Mouse (Mus musculus) myocyte (in vitro differentiated cells): ENCODE measurements around the gene Lrrc66.

Source experiments
- CEBPB ChIP-seq: IDR thresholded peaks from 2 replicates; pipeline ENCODE4 v1.6.1; 2011; ENCODE audit warnings: mild to moderate bottlenecking, moderate library complexity; ENCODE audit not compliant: poor library complexity, insufficient read depth, severe bottlenecking
- E2F4 ChIP-seq: IDR thresholded peaks from one replicate; pipeline ENCODE4 v1.6.1; 2011; ENCODE audit warnings: mild to moderate bottlenecking, control low read depth, moderate library complexity; ENCODE audit not compliant: insufficient read depth
- MAX ChIP-seq: IDR thresholded peaks from one replicate; pipeline ENCODE4 v1.6.1; 2011; ENCODE audit warnings: low read depth, mild to moderate bottlenecking, control low read depth
- MYOG ChIP-seq, 3 experiments: IDR thresholded peaks; one replicate each; pipeline ENCODE4 v1.6.1; 2011; ENCODE audit warnings: control low read depth in 2 of 3, low read depth in 2 of 3, mild to moderate bottlenecking in 2 of 3; ENCODE audit not compliant: insufficient read length in 2 of 3, control insufficient read depth in 1 of 3, insufficient read depth in 1 of 3
- POLR2A ChIP-seq: IDR thresholded peaks from one replicate; pipeline ENCODE4 v1.6.1; 2011; ENCODE audit warnings: low read depth, mild to moderate bottlenecking, control low read depth, moderate library complexity; ENCODE audit not compliant: insufficient read length
- POLR2AphosphoS2 ChIP-seq: IDR thresholded peaks from one replicate; pipeline ENCODE4 v1.6.1; 2011; ENCODE audit warnings: low read depth, control low read depth; ENCODE audit not compliant: insufficient read length
- REST ChIP-seq: IDR thresholded peaks from one replicate; pipeline ENCODE4 v1.6.1; 2011; ENCODE audit warnings: mild to moderate bottlenecking, control low read depth, moderate library complexity; ENCODE audit not compliant: insufficient read depth, insufficient read length
- SRF ChIP-seq: IDR thresholded peaks from one replicate; pipeline ENCODE4 v1.6.1; 2011; ENCODE audit warnings: low read depth; ENCODE audit not compliant: control insufficient read depth, insufficient read length
- TCF12 ChIP-seq: IDR thresholded peaks from one replicate; pipeline ENCODE4 v1.6.1; 2011; ENCODE audit warnings: mild to moderate bottlenecking, control low read depth; ENCODE audit not compliant: poor library complexity, insufficient read depth, severe bottlenecking
- TCF3 ChIP-seq: IDR thresholded peaks from one replicate; pipeline ENCODE4 v1.6.1; 2011; ENCODE audit warnings: low read depth, control low read depth; ENCODE audit not compliant: insufficient read length
- USF1 ChIP-seq: IDR thresholded peaks from one replicate; pipeline ENCODE4 v1.6.1; 2011; ENCODE audit warnings: low read depth, mild to moderate bottlenecking, control low read depth, moderate library complexity

GRCm38 (mm10) chr5:73604964-73605363 is 27.4 kb downstream of the Lrrc66 start:
- TF ChIP-seq MAX (no peak), POLR2A (no peak), TCF12 (no peak), SRF (no peak), USF1 (no peak), POLR2AphosphoS2 (no peak), E2F4 (no peak), TCF3 (no peak), MYOG (IDR thresholded peaks at IDR 0.05; ENCODE audit: control insufficient read depth in 1 of 3, insufficient read depth in 1 of 3, insufficient read length in 2 of 3, low read depth in 2 of 3) (no peak), CEBPB (no peak), REST (no peak)
